Mouse (Mus musculus): ENCODE data around the gene Cops2. TPM values are rescaled to one million over a fixed set of nuclear protein-coding genes. Genes with fewer than 3 reads are reported as not detected.
A peak's percentile ranks its signal among the peaks of the same experiment; 100 is the strongest.

Cops2 gene
- 66.8 and 66.9 TPM in 2 replicates for polyA plus RNA-seq (2015; fragmentation: Nextera tagmentation; extraction: Ambion mirVana)

DNA sequence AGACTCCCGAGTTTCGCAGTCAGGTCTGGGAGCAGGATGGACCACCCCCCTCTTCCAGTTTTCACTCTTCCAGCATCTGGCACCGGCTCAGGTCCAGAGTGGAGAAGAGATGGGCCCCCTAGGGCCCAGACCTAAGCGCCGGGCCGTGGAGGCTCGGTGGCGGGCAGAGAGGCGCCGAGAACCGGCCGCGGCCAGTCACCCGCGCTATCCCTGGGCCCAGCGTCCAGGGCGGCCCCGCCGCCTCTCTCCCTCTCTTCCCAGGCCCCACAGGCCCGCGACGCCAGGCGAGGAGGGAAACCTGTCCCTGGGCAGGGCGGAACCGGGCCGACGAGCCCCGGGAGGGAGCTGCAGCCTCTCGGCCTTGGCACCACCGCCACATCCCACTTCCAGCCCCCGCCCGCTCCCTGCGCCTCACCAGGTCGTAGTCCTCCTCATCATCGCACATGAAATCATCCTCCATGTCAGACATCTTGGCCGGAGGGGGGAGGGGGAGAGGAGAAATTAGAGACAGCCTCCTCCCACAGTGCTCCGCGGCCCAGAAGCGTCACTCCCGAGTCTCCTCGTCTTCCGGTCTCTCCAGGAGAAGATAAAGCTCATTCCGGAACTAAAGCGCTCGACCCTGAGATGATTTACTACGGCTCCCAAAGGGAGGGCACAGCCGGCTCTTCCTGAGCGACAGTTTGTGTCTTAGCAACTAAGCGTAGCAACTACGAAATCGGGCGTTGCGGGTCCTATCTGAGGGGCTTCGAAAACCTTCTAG is at the start of gene Cops2, which contains the start of gene Galk2:
Gene Cops2, minus strand, starts transcription at position 619 of the 760 bp plus-strand sequence.
Gene Galk2, plus strand, starts transcription at position 589 of the 760 bp plus-strand sequence.
- Histone ChIP-seq H3K36me3 (no peaks in the 10 kb centered on the region), H3K9me3 (no peaks in the 10 kb centered on the region), H3K4me3 (peak within 1 kb of the TSS; percentile 94), H3K27ac (replicated peaks) (peak within 1 kb of the TSS; percentile 86), H3K27me3 (no peaks in the 10 kb centered on the region), H3K9ac (replicated peaks) (peak within 1 kb of the TSS; percentile 96), H3K4me2 (replicated peaks) (peak within 1 kb of the TSS; percentile 77), H3K4me1 (peaks cover 24% of the 10 kb centered on the region)
- under 1% methylated on average over 53 of the region's 54 CpGs for WGBS
- ATAC-seq (replicated peaks) = peak; percentile 100

- no peak for ATAC-seq (replicated peaks)
Observed at GRCm38 (mm10) chr2:125907580-125908255, 48.8 kb upstream of the Cops2 start.

GRCm38 (mm10) chr2:125906407-125907066 is 47.6 kb upstream of the Cops2 start:
- H3K4me2 ChIP-seq (replicated peaks) = no peak overlapping the region
- 84% methylated on average over 4 of the region's 4 CpGs for WGBS
- ATAC-seq (replicated peaks) = no peak

More at GRCm38 (mm10) chr2:125907580-125908255, 48.8 kb upstream of the Cops2 start:
- Histone ChIP-seq H3K27ac (replicated peaks) (no peak overlapping the region), H3K27me3 (no peaks in the 10 kb centered on the region), H3K9ac (replicated peaks) (no peak overlapping the region), H3K9me3 (no peaks in the 10 kb centered on the region), H3K4me3 (no peak overlapping the region), H3K36me3 (no peaks in the 10 kb centered on the region), H3K4me1 (no peaks in the 10 kb centered on the region), H3K4me2 (replicated peaks) (no peak overlapping the region)
- 80% methylated on average over 4 of the region's 4 CpGs for WGBS

DNA sequence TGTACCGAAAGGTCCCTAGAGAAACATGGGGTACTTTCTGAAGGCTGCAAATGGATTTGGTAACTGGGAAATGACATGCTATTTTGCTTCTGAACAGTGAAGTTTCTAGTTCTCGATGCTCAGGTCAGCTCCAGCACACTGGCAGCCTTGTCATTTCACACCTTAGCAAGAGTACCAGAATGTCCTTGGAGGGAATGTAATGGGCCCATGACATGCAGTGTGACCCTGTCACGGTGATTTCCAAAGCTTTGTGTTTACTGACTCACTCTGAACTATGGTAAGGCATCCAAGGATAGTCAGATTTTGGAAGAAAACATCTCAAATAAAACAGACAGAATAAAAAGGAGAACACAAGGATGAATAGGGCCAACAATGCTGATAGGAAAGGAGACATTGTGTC is 42.5 kb upstream of the Cops2 start:
- no peak for ATAC-seq (replicated peaks)
- H3K36me3 ChIP-seq = no peaks in the 10 kb centered on the region
- 92% methylated on average over 3 of the region's 3 CpGs for WGBS
- no peaks in the 10 kb centered on the region for H3K4me1 ChIP-seq
- H3K27me3 ChIP-seq = no peaks in the 10 kb centered on the region
- no peak overlapping the region for H3K27ac ChIP-seq (replicated peaks)
- H3K4me2 ChIP-seq (replicated peaks) = no peak overlapping the region
- H3K9me3 ChIP-seq = no peaks in the 10 kb centered on the region
- H3K4me3 ChIP-seq = no peak overlapping the region
- H3K9ac ChIP-seq (replicated peaks) = no peak overlapping the region

More at GRCm38 (mm10) chr2:125906407-125907066, 47.6 kb upstream of the Cops2 start:
- Histone ChIP-seq H3K4me3 (no peak overlapping the region), H3K9me3 (no peaks in the 10 kb centered on the region), H3K27ac (replicated peaks) (no peak overlapping the region), H3K4me1 (no peaks in the 10 kb centered on the region), H3K9ac (replicated peaks) (no peak overlapping the region), H3K27me3 (no peaks in the 10 kb centered on the region), H3K36me3 (no peaks in the 10 kb centered on the region)

- Histone ChIP-seq H3K4me1 (no peaks in the 10 kb centered on the region), H3K4me3 (no peak overlapping the region), H3K36me3 (no peaks in the 10 kb centered on the region), H3K27me3 (no peaks in the 10 kb centered on the region), H3K27ac (replicated peaks) (no peak overlapping the region), H3K9ac (replicated peaks) (no peak overlapping the region), H3K4me2 (replicated peaks) (no peak overlapping the region), H3K9me3 (no peaks in the 10 kb centered on the region)
- no peak for ATAC-seq (replicated peaks)
- 92% methylated on average over 6 of the region's 6 CpGs for WGBS
Observed at GRCm38 (mm10) chr2:125900797-125901410, 42.0 kb upstream of the Cops2 start.

- H3K4me2 ChIP-seq (replicated peaks) = no peak overlapping the region
- no peak overlapping the region for H3K27ac ChIP-seq (replicated peaks)
- no peak for ATAC-seq (replicated peaks)
- H3K9me3 ChIP-seq = no peaks in the 10 kb centered on the region
- H3K4me3 ChIP-seq = no peak overlapping the region
- no peaks in the 10 kb centered on the region for H3K4me1 ChIP-seq
- no peaks in the 10 kb centered on the region for H3K36me3 ChIP-seq
- 92% methylated on average over 3 of the region's 3 CpGs for WGBS
- H3K9ac ChIP-seq (replicated peaks) = no peak overlapping the region
- H3K27me3 ChIP-seq = no peaks in the 10 kb centered on the region
Observed at GRCm38 (mm10) chr2:125896355-125896754, 37.4 kb upstream of the Cops2 start.

DNA sequence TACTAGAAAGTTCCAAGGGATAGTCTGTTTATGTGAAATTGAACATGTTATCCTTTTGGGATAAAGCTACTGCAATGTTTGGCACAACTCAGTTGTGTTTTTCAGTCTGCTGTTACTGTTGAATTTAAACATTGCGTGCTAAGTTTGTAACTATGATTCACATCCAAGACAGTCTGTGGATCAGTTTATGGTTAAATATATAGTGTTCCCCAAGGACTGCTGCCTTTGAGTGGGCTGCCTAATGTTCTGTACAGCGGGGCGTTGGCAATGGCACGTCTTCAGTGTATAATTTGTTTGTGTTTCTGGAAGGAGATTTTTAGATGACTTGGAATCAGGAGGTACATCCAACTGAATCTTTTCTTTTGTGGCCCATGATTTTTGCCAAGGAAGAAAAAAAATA is 36.2 kb upstream of the Cops2 start:
- H3K4me1 ChIP-seq = no peaks in the 10 kb centered on the region
- WGBS = 88% methylated on average over 4 of the region's 4 CpGs
- no peak overlapping the region for H3K4me2 ChIP-seq (replicated peaks)
- H3K36me3 ChIP-seq = no peaks in the 10 kb centered on the region
- H3K9ac ChIP-seq (replicated peaks) = no peak overlapping the region
- H3K9me3 ChIP-seq = no peaks in the 10 kb centered on the region
- no peak overlapping the region for H3K27ac ChIP-seq (replicated peaks)
- no peak overlapping the region for H3K4me3 ChIP-seq
- H3K27me3 ChIP-seq = no peaks in the 10 kb centered on the region
- ATAC-seq (replicated peaks) = no peak

- no peaks in the 10 kb centered on the region for H3K9me3 ChIP-seq
- no peaks in the 10 kb centered on the region for H3K4me1 ChIP-seq
- no peak overlapping the region for H3K4me3 ChIP-seq
- no peaks in the 10 kb centered on the region for H3K36me3 ChIP-seq
- H3K9ac ChIP-seq (replicated peaks) = no peak overlapping the region
- H3K4me2 ChIP-seq (replicated peaks) = no peak overlapping the region
- ATAC-seq (replicated peaks) = no peak
- WGBS = 32% methylated on average over 6 of the region's 6 CpGs
- no peaks in the 10 kb centered on the region for H3K27me3 ChIP-seq
- H3K27ac ChIP-seq (replicated peaks) = no peak overlapping the region
Observed at GRCm38 (mm10) chr2:125893096-125893495, 34.2 kb upstream of the Cops2 start.

GRCm38 (mm10) chr2:125885891-125886576 is 27.1 kb upstream of the Cops2 start:
- H3K27ac ChIP-seq (replicated peaks) = no peak overlapping the region
- ATAC-seq (replicated peaks) = no peak
- no peak overlapping the region for H3K9ac ChIP-seq (replicated peaks)
- H3K27me3 ChIP-seq = no peaks in the 10 kb centered on the region
- no peaks in the 10 kb centered on the region for H3K36me3 ChIP-seq
- no peak overlapping the region for H3K4me2 ChIP-seq (replicated peaks)
- H3K4me1 ChIP-seq = no peaks in the 10 kb centered on the region
- 71% methylated on average over 4 of the region's 4 CpGs for WGBS
- no peak overlapping the region for H3K4me3 ChIP-seq
- no peaks in the 10 kb centered on the region for H3K9me3 ChIP-seq

GRCm38 (mm10) chr2:125870159-125870558 is 11.2 kb upstream of the Cops2 start:
- H3K27me3 ChIP-seq = no peaks in the 10 kb centered on the region
- no peak overlapping the region for H3K4me3 ChIP-seq
- peaks cover 20% of the 10 kb centered on the region for H3K4me1 ChIP-seq
- no peaks in the 10 kb centered on the region for H3K36me3 ChIP-seq
- H3K9ac ChIP-seq (replicated peaks) = no peak overlapping the region
- 86% methylated on average over 3 of the region's 3 CpGs for WGBS
- no peak overlapping the region for H3K27ac ChIP-seq (replicated peaks)
- ATAC-seq (replicated peaks) = no peak
- H3K4me2 ChIP-seq (replicated peaks) = no peak overlapping the region
- H3K9me3 ChIP-seq = no peaks in the 10 kb centered on the region

GRCm38 (mm10) chr2:125868301-125868700 is 9.4 kb upstream of the Cops2 start:
- no peaks in the 10 kb centered on the region for H3K9me3 ChIP-seq
- WGBS = 82% methylated on average over 3 of the region's 3 CpGs
- H3K36me3 ChIP-seq = no peaks in the 10 kb centered on the region
- no peak overlapping the region for H3K9ac ChIP-seq (replicated peaks)
- no peak overlapping the region for H3K27ac ChIP-seq (replicated peaks)
- H3K4me2 ChIP-seq (replicated peaks) = no peak overlapping the region
- no peaks in the 10 kb centered on the region for H3K27me3 ChIP-seq
- H3K4me1 ChIP-seq = peaks cover 20% of the 10 kb centered on the region
- H3K4me3 ChIP-seq = no peak overlapping the region
- ATAC-seq (replicated peaks) = no peak

All from forebrain, embryonic 15.5 days (tissue).